Mouse (Mus musculus): ENCODE measurements around the gene Erich3. TPM values are rescaled to one million over a fixed set of nuclear protein-coding genes. Genes with fewer than 3 reads are reported as not detected.

The Erich3 gene
- polyA plus RNA-seq, 1 experiment = 0.42 TPM

GRCm38 (mm10) chr3:154800888-154801429, 137.3 kb downstream of the Erich3 start:
- no peak overlapping the region for H3K4me3 ChIP-seq (ENCODE audit: control insufficient read depth, insufficient read depth, low read length)
- H3K36me3 ChIP-seq (ENCODE audit: control insufficient read depth, insufficient read depth, low read length) = no peaks in the 10 kb centered on the region
- H3K4me1 ChIP-seq (replicated peaks; ENCODE audit: control insufficient read depth, insufficient read depth, low read length) = no peaks in the 10 kb centered on the region
- H3K27me3 ChIP-seq (ENCODE audit: control insufficient read depth, insufficient read depth, low read length) = no peaks in the 10 kb centered on the region
- 86% methylated on average over 8 of the region's 8 CpGs for whole genome bisulfite sequencing
- no peak overlapping the region for H3K27ac ChIP-seq (ENCODE audit: control insufficient read depth, insufficient read depth, low read length)
- TF ChIP-seq CTCF (IDR thresholded peaks at IDR 0.05; ENCODE audit: borderline replicate concordance, control insufficient read depth, extremely low read depth, insufficient read depth, low read length, poor library complexity) (no peak), POLR2A (IDR thresholded peaks at IDR 0.05; ENCODE audit: control insufficient read depth, extremely low read depth, insufficient read depth, low read length, poor library complexity) (no peak)
- no peak for DNase-seq

- no peak for DNase-seq
- no peak overlapping the region for H3K27ac ChIP-seq (ENCODE audit: control insufficient read depth, insufficient read depth, low read length)
- no peaks in the 10 kb centered on the region for H3K4me1 ChIP-seq (replicated peaks; ENCODE audit: control insufficient read depth, insufficient read depth, low read length)
- 28% methylated on average over 7 of the region's 7 CpGs for WGBS
- H3K4me3 ChIP-seq (ENCODE audit: control insufficient read depth, insufficient read depth, low read length) = no peak overlapping the region
- no peaks in the 10 kb centered on the region for H3K27me3 ChIP-seq (ENCODE audit: control insufficient read depth, insufficient read depth, low read length)
- no peaks in the 10 kb centered on the region for H3K36me3 ChIP-seq (ENCODE audit: control insufficient read depth, insufficient read depth, low read length)
- TF ChIP-seq POLR2A (IDR thresholded peaks at IDR 0.05; ENCODE audit: control insufficient read depth, extremely low read depth, insufficient read depth, low read length, poor library complexity) (no peak), CTCF (IDR thresholded peaks at IDR 0.05; ENCODE audit: borderline replicate concordance, control insufficient read depth, extremely low read depth, insufficient read depth, low read length, poor library complexity) (no peak)
Observed at GRCm38 (mm10) chr3:154806626-154807025, 143.0 kb downstream of the Erich3 start.

- 81% methylated on average over 7 of the region's 7 CpGs for WGBS
- no peaks in the 10 kb centered on the region for H3K36me3 ChIP-seq (ENCODE audit: control insufficient read depth, insufficient read depth, low read length)
- H3K27ac ChIP-seq (ENCODE audit: control insufficient read depth, insufficient read depth, low read length) = no peak overlapping the region
- DNase-seq = no peak
- H3K4me3 ChIP-seq (ENCODE audit: control insufficient read depth, insufficient read depth, low read length) = no peak overlapping the region
- no peaks in the 10 kb centered on the region for H3K27me3 ChIP-seq (ENCODE audit: control insufficient read depth, insufficient read depth, low read length)
- TF ChIP-seq POLR2A (IDR thresholded peaks at IDR 0.05; ENCODE audit: control insufficient read depth, extremely low read depth, insufficient read depth, low read length, poor library complexity) (no peak), CTCF (IDR thresholded peaks at IDR 0.05; ENCODE audit: borderline replicate concordance, control insufficient read depth, extremely low read depth, insufficient read depth, low read length, poor library complexity) (no peak)
- H3K4me1 ChIP-seq (replicated peaks; ENCODE audit: control insufficient read depth, insufficient read depth, low read length) = no peaks in the 10 kb centered on the region
Observed at GRCm38 (mm10) chr3:154810273-154810870, 146.7 kb downstream of the Erich3 start.

- no peak for DNase-seq
- Histone ChIP-seq H3K27me3 (ENCODE audit: control insufficient read depth, insufficient read depth, low read length) (no peaks in the 10 kb centered on the region), H3K4me1 (replicated peaks; ENCODE audit: control insufficient read depth, insufficient read depth, low read length) (no peaks in the 10 kb centered on the region), H3K4me3 (ENCODE audit: control insufficient read depth, insufficient read depth, low read length) (no peak overlapping the region), H3K36me3 (ENCODE audit: control insufficient read depth, insufficient read depth, low read length) (no peaks in the 10 kb centered on the region), H3K27ac (ENCODE audit: control insufficient read depth, insufficient read depth, low read length) (no peak overlapping the region)
- WGBS = 75% methylated on average over 9 of the region's 9 CpGs
- TF ChIP-seq CTCF (IDR thresholded peaks at IDR 0.05; ENCODE audit: borderline replicate concordance, control insufficient read depth, extremely low read depth, insufficient read depth, low read length, poor library complexity) (no peak), POLR2A (IDR thresholded peaks at IDR 0.05; ENCODE audit: control insufficient read depth, extremely low read depth, insufficient read depth, low read length, poor library complexity) (no peak)
Observed at GRCm38 (mm10) chr3:154811281-154811680, 147.6 kb downstream of the Erich3 start.

GRCm38 (mm10) chr3:154811833-154812232, 148.2 kb downstream of the Erich3 start:
- 87% methylated on average over 9 of the region's 9 CpGs for WGBS
- TF ChIP-seq CTCF (IDR thresholded peaks at IDR 0.05; ENCODE audit: borderline replicate concordance, control insufficient read depth, extremely low read depth, insufficient read depth, low read length, poor library complexity) (no peak), POLR2A (IDR thresholded peaks at IDR 0.05; ENCODE audit: control insufficient read depth, extremely low read depth, insufficient read depth, low read length, poor library complexity) (no peak)
- Histone ChIP-seq H3K4me3 (ENCODE audit: control insufficient read depth, insufficient read depth, low read length) (no peak overlapping the region), H3K36me3 (ENCODE audit: control insufficient read depth, insufficient read depth, low read length) (no peaks in the 10 kb centered on the region), H3K27me3 (ENCODE audit: control insufficient read depth, insufficient read depth, low read length) (no peaks in the 10 kb centered on the region), H3K4me1 (replicated peaks; ENCODE audit: control insufficient read depth, insufficient read depth, low read length) (no peaks in the 10 kb centered on the region), H3K27ac (ENCODE audit: control insufficient read depth, insufficient read depth, low read length) (no peak overlapping the region)
- no peak for DNase-seq

- Histone ChIP-seq H3K27ac (ENCODE audit: control insufficient read depth, insufficient read depth, low read length) (no peak overlapping the region), H3K27me3 (ENCODE audit: control insufficient read depth, insufficient read depth, low read length) (no peaks in the 10 kb centered on the region), H3K4me1 (replicated peaks; ENCODE audit: control insufficient read depth, insufficient read depth, low read length) (no peaks in the 10 kb centered on the region), H3K36me3 (ENCODE audit: control insufficient read depth, insufficient read depth, low read length) (no peaks in the 10 kb centered on the region), H3K4me3 (ENCODE audit: control insufficient read depth, insufficient read depth, low read length) (no peak overlapping the region)
- 71% methylated on average over 1 of the region's 1 CpGs for WGBS
- TF ChIP-seq CTCF (IDR thresholded peaks at IDR 0.05; ENCODE audit: borderline replicate concordance, control insufficient read depth, extremely low read depth, insufficient read depth, low read length, poor library complexity) = no peak
- no peak for TF ChIP-seq POLR2A (IDR thresholded peaks at IDR 0.05; ENCODE audit: control insufficient read depth, extremely low read depth, insufficient read depth, low read length, poor library complexity)
- no peak for DNase-seq
Observed at GRCm38 (mm10) chr3:154812893-154813292, 149.2 kb downstream of the Erich3 start.
